Mouse (Mus musculus) midbrain, embryonic 13.5 days (tissue): Measurements from ENCODE around the gene Sergef. TPM values are rescaled to one million over a fixed set of nuclear protein-coding genes. Genes with fewer than 3 reads are reported as not detected.
"Not testable (repeated sequence)": the region's sequence is repeated elsewhere in the genome, so short reads cannot be mapped to it uniquely, and the experiment has no call there.

Experiments
- ATAC-seq: fragments of 200-750 bp; cut with Nextera tagmentation; 2 replicates; pipeline ENCODE4 v1.8.0; 2017; ENCODE audit warnings: mild to moderate bottlenecking, moderate TSS enrichment, moderate library complexity
- H3K27ac ChIP-seq: fragments of 300-500 bp; sonication (generic); 2 replicates; pipeline ENCODE4 v1.5.1; 2015; ENCODE audit warnings: inconsistent platforms, mild to moderate bottlenecking, moderate library complexity
- H3K27me3 ChIP-seq: fragments of 300-500 bp; sonication (generic); 2 replicates; pipeline ENCODE4 v1.6.1; 2015; ENCODE audit warnings: mild to moderate bottlenecking, inconsistent platforms
- H3K36me3 ChIP-seq: fragments of 300-500 bp; sonication (generic); 2 replicates; pipeline ENCODE4 v1.6.1; 2015; ENCODE audit warnings: mild to moderate bottlenecking, inconsistent platforms
- H3K4me1 ChIP-seq: fragments of 300-500 bp; sonication (generic); replicated peaks from 2 replicates; pipeline ENCODE4 v1.6.1; 2015; ENCODE audit warnings: inconsistent platforms
- H3K4me2 ChIP-seq: fragments of 300-500 bp; sonication (generic); replicated peaks from 2 replicates; pipeline ENCODE4 v1.6.1; 2015; ENCODE audit warnings: moderate library complexity, mild to moderate bottlenecking, inconsistent platforms
- H3K4me3 ChIP-seq: fragments of 300-500 bp; sonication (generic); replicated peaks from 2 replicates; pipeline ENCODE4 v1.5.1; 2015; ENCODE audit warnings: mild to moderate bottlenecking, inconsistent platforms
- H3K9ac ChIP-seq: fragments of 300-500 bp; sonication (generic); replicated peaks from 2 replicates; pipeline ENCODE4 v1.6.1; 2015; ENCODE audit warnings: mild to moderate bottlenecking, inconsistent platforms
- H3K9me3 ChIP-seq: fragments of 300-500 bp; sonication (generic); 2 replicates; pipeline ENCODE4 v1.6.1; 2016; ENCODE audit warnings: mild to moderate bottlenecking, inconsistent platforms
- WGBS: fragments of 180-500 bp; shearing (Covaris S2); methylation state at CpG from one replicate; pipeline ENCODE4 v1.1.7; 2015; 5-methylcytosine and 5-hydroxymethylcytosine counted together
- polyA plus RNA-seq: library from polyadenylated mRNA; unstranded; fragments of >200 nt; fragmentation: Nextera tagmentation; extraction: Ambion mirVana; gene quantifications from 2 replicates; pipeline ENCODE4 v1.2.1, GENCODE M21; 2015

Gene Sergef
- polyA plus RNA-seq, 1 experiment from 2014 or later = 30.0 TPM

DNA sequence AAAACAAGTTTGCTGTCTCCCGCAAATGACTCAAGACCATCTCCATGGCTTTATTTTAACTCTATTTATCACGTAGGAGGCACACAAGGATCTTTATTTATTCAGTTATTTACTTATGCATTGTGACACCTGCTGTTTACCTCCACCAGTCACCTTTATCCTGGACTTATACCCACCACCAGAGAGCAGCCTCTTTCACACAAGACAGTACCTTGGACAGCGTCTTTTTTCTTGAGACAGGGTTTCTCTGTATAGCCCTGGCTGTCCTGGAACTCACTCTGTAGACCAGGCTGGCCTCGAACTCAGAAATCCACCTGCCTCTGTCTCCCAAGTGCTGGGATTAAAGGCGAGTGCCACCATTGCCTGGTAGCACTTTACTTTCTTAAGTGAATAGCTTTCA is 10.6 kb upstream of the Sergef start:
- H3K27ac ChIP-seq, H3K4me3 ChIP-seq, H3K36me3 ChIP-seq, H3K4me2 ChIP-seq, H3K4me1 ChIP-seq, ATAC-seq, H3K27me3 ChIP-seq, H3K9ac ChIP-seq, H3K9me3 ChIP-seq: not testable (repeated sequence)
- WGBS = 51% methylated on average over 5 of the region's 5 CpGs

DNA sequence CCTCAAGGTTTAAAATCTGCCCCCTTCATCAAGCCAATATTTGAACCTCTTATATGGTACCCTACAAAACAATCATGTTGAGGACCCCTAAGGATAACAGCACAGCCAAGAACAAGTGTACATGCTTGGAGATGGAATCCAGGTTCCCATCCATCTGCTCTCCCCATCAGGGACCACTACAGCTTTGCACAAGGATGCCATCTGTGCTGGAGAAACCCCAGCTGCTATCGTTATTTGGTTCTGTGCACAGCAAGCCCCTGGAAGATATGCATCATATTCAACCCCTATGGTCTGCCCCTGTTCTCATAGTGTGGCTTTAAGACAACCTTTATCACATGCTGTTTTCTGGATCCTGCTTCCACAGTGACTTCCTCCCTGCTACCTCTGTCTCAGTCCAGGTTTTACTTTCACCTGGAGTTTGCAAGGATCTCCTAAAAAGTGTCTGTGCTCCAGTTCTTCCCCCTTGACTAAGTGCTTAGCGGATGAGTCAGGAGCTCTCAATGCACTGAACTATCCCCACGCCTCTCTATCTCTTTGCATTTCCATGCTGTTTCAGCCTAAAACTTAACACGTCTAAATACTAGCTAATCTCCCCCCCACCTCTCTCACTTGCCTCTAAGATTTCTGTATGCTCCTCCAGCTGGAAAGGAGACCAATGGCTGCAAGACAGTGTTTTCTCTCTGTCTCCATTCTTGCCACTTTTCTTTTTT is 9.0 kb upstream of the Sergef start:
- ATAC-seq = no peak
- no peak overlapping the region for H3K4me3 ChIP-seq
- H3K9ac ChIP-seq = no peak overlapping the region
- H3K4me2 ChIP-seq = no peak overlapping the region
- H3K4me1 ChIP-seq = no peaks in the 10 kb centered on the region
- no peaks in the 10 kb centered on the region for H3K9me3 ChIP-seq
- 71% methylated on average over 4 of the region's 4 CpGs for WGBS
- H3K36me3 ChIP-seq = no peaks in the 10 kb centered on the region
- H3K27ac ChIP-seq = no peak overlapping the region
- no peaks in the 10 kb centered on the region for H3K27me3 ChIP-seq

DNA sequence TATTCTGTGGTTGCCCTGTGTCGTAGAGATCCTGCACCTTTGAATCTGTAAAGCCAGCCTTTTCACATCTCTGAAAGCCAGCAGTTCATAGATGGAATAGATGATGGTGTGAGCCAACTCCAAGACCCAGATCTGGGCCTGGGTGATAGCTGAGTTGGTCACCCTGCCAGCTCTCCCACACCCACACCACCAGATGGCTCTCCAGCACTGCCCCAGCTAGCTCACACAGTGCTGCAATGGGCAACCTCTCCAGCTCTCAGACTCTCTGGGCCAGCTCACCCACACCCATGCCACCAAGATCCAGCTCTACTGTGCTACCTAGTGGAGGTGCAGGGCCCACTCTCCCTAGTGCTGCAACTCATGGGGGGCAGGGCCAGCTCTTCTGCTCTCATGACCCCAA is 3.6 kb upstream of the Sergef start:
- peaks cover 18% of the 10 kb centered on the region for H3K4me1 ChIP-seq
- no peaks in the 10 kb centered on the region for H3K36me3 ChIP-seq
- H3K27ac ChIP-seq = no peak overlapping the region
- peaks cover 17% of the 10 kb centered on the region for H3K27me3 ChIP-seq
- no peak for ATAC-seq
- no peaks in the 10 kb centered on the region for H3K9me3 ChIP-seq
- WGBS = 86% methylated on average over 1 of the region's 1 CpGs
- no peak overlapping the region for H3K9ac ChIP-seq
- H3K4me2 ChIP-seq = no peak overlapping the region
- H3K4me3 ChIP-seq = no peak overlapping the region

DNA sequence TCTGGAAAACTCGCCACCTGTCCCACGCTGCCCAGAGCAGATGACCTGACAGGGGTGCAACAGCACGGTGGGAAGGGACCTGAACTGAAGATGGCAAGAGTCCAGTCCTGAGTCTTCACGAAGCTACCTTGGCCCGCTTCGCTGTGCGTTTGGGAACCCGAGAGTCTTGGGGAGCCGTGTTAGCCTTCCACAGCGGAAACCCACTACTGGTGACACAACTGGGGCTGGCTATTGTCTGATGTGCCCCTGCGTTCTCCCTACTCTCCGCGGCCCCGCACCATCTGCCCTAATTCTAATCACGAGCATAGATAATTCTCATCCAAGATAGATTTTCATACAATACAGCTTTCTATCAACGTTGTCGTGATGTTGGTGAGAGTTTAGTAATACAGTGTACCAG is 455 bp upstream of the Sergef start:
- no peak for ATAC-seq
- H3K27me3 ChIP-seq = peaks cover 17% of the 10 kb centered on the region
- peak overlapping the region; percentile 70 for H3K4me3 ChIP-seq
- H3K9ac ChIP-seq = peak overlapping the region; percentile 80
- peak overlapping the region; percentile 80 for H3K27ac ChIP-seq
- 16% methylated on average over 17 of the region's 17 CpGs for WGBS
- peaks cover 27% of the 10 kb centered on the region for H3K4me1 ChIP-seq
- H3K4me2 ChIP-seq = peak overlapping the region; percentile 88
- no peaks in the 10 kb centered on the region for H3K36me3 ChIP-seq
- H3K9me3 ChIP-seq = no peaks in the 10 kb centered on the region

DNA sequence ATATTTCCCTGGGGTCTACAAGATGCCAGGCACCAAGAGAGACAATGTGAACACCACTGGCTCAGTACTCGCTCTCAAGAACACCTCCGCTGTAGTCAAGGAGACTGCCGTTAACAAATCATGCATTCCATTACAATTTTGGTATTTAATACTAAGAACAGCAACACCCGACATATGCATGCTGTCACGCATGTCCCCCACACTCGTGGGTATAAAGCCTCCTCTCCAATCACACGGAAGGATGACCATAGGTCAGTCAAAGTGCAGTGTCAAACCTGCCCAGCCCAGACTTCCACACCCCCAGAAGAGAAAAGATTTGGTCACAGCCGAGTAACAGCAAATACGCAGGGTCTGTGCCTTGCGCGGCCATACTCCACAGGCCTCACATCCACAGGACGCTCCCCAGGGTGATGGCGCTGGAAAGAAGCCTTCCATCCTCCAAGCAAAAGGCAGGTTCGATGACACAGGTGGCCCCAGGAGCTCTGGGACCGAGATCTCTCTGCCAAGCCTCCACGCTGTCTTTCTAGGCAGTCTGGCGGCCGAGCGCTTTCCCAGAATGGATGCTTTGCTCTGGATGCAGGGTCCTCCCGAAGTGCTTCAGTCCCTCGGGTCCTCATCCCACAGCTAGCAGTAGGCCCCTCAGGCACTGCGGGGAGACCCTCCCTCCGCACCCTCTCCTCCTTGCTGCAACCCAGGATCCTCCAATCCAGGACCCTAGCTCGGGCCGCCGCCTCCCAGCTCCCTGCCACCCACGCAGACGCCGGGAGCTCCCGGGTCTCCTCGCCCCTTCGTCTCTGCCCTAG is 517 bp downstream of the Sergef start:
- peak; percentile 53 for ATAC-seq
- Histone ChIP-seq H3K27me3 (peaks cover 17% of the 10 kb centered on the region), H3K36me3 (peaks cover 5% of the 10 kb centered on the region; the same call in 1 of the 2 replicates), H3K4me1 (peaks cover 27% of the 10 kb centered on the region), H3K4me2 (peak overlapping the region; percentile 88), H3K9ac (peak overlapping the region; percentile 80), H3K27ac (peak overlapping the region; percentile 80), H3K9me3 (no peaks in the 10 kb centered on the region), H3K4me3 (peak overlapping the region; percentile 70)
- WGBS = 5% methylated on average over 32 of the region's 32 CpGs

DNA sequence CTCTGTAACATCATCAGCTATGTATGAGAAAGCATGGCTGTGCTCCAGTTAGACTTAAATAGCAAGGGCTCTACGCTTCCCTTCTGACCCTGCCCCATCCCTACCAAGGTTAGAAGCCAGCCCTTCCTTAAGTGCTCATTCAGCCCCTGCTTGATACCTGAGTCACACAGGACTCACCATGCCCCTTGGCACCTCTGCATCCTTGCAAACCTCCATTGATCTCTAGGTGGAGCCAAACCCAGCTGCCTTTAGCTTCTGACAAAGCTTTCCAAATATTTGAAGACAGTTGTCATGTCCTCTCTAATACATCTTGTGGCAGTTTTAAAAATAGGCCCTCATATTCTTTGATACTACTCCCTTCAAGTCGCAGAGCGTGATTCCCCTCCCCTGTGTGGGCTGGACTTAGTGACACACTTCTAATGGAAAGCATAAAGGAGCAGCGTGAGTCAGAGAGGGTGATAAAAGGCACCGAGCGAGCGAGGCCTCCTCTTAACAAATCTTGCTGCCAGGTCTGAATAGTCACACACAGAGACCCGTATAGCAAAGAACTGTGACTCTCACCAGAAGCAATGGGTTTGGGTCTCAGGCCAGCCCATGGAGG is 11.1 kb downstream of the Sergef start:
- 0 out of 2 replicates have a peak, but pooled peaks have one; percentile 14 for ATAC-seq
- WGBS = 61% methylated on average over 8 of the region's 8 CpGs
- H3K27me3 ChIP-seq = no peaks in the 10 kb centered on the region
- no peak overlapping the region for H3K4me3 ChIP-seq
- H3K36me3 ChIP-seq = peaks cover 34% of the 10 kb centered on the region
- H3K9ac ChIP-seq = no peak overlapping the region
- H3K4me1 ChIP-seq = no peaks in the 10 kb centered on the region
- no peak overlapping the region for H3K27ac ChIP-seq
- no peaks in the 10 kb centered on the region for H3K9me3 ChIP-seq
- no peak overlapping the region for H3K4me2 ChIP-seq

DNA sequence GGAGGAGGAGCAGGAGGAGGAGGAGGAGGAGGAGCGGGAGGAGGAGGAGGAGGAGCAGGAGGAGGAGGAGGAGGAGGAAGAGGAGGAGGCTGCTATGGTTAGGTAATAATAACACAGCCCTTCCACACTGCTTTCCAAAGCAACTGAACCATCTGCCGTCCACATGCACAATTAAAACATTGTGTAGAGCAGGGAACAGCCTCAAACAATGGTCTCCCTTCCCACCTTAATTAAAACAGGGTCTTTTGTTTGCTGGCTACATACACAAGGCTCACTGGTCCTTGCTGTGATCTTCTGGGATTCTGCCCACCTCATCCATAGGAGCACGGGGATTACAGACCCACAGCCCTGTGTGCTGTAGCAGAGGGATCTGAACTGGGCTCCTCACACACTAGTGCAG is 15.6 kb downstream of the Sergef start:
- no peaks in the 10 kb centered on the region; the same call in 1 of the 2 replicates for H3K9me3 ChIP-seq
- no peaks in the 10 kb centered on the region for H3K27me3 ChIP-seq
- ATAC-seq = no peak
- no peak overlapping the region for H3K27ac ChIP-seq
- H3K4me1 ChIP-seq = no peaks in the 10 kb centered on the region
- 38% methylated on average over 2 of the region's 3 CpGs for WGBS
- peaks cover 40% of the 10 kb centered on the region for H3K36me3 ChIP-seq
- H3K9ac ChIP-seq = peak overlapping the region; percentile 46; the same call in 1 of the 2 replicates
- H3K4me2 ChIP-seq = no peak overlapping the region
- no peak overlapping the region for H3K4me3 ChIP-seq

DNA sequence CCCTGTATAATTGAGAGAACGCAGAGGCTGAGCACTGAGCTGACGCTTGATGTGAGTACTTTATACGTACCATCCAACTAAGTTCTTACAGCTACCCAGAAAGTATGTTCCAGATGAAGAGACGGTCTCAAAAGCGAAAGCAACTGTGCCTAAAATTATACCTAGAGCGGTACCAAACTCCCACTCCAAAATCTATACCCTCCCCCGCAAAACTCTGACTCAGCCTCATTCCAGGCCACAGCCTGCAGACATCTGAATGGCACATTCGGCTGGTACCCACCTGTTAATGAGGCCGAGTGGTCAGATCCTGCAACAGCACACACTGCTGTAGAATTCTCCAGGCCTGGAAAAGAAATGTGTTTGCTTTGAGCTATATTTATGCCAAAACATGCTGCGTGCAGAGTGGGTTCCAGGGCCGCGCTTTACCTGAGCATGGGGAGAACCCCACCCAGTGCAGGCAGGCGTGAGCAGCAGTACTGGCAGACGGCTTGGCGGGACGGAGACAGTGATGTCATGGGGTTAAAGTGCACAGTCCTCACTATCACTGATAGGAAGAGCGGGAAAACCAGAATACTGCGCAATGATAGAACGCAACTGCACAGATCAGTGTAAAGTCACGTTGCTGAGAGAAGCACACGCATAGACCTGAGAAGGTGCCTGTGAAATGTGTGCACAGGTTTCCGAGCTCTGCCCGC is 21.0 kb downstream of the Sergef start:
- H3K36me3 ChIP-seq = peaks cover 63% of the 10 kb centered on the region
- 94% methylated on average over 23 of the region's 23 CpGs for WGBS

DNA sequence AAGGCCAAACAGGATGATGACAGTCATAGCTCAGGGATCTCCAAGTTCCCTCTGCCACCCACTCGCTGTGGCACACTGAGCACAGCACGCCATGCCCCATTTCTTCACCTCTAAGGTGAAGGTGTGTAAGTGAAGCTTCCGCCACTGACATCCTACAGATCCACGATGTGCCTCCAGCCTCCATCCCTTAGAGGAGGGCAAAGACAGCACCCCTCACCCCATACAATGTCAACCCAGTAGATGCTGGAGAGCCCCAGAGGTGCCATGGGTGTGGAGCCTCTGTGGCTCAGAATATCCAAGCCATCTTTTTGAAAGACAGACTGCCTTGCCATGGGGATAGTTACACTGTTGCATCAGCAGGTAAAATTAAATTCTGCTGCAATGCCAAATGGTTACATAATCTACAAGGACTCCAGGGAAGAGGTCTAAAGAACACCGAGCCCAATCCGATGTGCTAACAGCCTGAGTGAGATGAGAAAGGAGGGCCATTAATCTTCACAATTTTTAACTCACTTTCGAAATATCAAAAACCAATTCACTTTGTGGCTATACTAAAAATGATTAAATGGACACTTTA is 23.1 kb downstream of the Sergef start:
- no peak for ATAC-seq
- no peak overlapping the region for H3K27ac ChIP-seq
- no peak overlapping the region for H3K4me3 ChIP-seq
- no peaks in the 10 kb centered on the region for H3K9me3 ChIP-seq
- WGBS = 97% methylated on average over 7 of the region's 7 CpGs
- H3K4me1 ChIP-seq = no peaks in the 10 kb centered on the region
- H3K4me2 ChIP-seq = no peak overlapping the region
- H3K9ac ChIP-seq = no peak overlapping the region
- peaks cover 69% of the 10 kb centered on the region for H3K36me3 ChIP-seq
- no peaks in the 10 kb centered on the region for H3K27me3 ChIP-seq

More for the DNA sequence above, 21.0 kb downstream of the Sergef start:
- Histone ChIP-seq H3K9me3 (no peaks in the 10 kb centered on the region; the same call in 1 of the 2 replicates), H3K4me2 (no peak overlapping the region), H3K4me1 (no peaks in the 10 kb centered on the region), H3K27ac (no peak overlapping the region), H3K27me3 (no peaks in the 10 kb centered on the region), H3K4me3 (no peak overlapping the region), H3K9ac (no peak overlapping the region)
- ATAC-seq = no peak

DNA sequence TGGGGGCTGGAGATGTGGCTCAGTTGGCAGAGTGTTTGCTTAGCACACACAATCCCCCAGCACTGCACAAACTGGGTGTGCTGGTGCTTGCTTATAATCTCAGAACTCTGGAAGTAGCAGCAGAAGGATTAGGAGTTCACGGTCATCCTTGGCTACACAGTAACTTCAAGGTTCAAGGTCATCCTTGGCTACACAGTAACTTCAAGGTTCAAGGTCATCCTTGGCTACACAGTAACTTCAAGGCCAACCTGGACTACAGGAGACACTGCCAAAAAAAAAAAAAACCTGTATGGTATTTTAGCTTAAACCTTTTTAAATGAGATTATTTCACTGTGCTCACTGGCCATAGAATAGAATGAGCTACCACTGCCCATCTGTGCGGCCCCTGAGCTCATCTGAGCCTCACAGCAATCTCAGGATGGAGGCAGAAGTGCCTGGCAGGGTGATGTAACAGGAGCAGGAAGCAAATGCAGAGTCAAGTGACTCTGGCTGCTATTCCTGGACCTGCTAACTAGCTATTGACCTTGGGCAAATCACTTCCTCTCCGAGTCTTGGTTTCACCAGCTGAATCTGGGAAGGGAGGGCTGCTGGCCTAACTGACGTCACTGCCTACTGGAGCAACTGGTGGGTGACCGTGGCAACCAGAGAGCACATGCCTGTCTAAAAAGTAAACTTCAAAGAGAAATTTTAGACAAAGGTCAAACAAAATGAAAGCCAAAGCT is 24.2 kb downstream of the Sergef start:
- Histone ChIP-seq H3K27ac (no peak overlapping the region), H3K4me1 (no peaks in the 10 kb centered on the region), H3K27me3 (no peaks in the 10 kb centered on the region), H3K9me3 (no peaks in the 10 kb centered on the region), H3K36me3 (peaks cover 58% of the 10 kb centered on the region), H3K4me3 (no peak overlapping the region), H3K4me2 (no peak overlapping the region), H3K9ac (no peak overlapping the region)
- no peak for ATAC-seq
- 73% methylated on average over 5 of the region's 5 CpGs for WGBS

DNA sequence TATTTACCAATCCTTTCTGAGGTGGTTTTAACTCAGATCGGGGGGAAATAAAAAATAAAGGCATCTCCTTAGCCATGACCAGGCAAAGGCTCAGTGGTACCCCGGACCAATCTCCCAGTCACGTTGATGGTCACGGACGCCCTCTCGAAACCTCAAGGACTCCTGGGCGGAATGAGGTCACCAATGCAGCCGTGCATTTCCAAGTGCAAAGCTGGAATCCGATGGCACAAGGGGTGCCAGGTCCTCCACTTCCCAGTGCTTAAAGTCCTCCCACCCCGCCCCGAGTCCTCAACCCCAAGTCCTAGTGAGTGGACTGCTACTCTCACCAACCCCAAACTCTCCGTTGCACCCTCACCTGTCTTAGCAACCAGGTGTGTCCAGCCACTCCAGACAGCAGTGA is 25.3 kb downstream of the Sergef start:
- H3K36me3 ChIP-seq = peaks cover 49% of the 10 kb centered on the region
- WGBS = 94% methylated on average over 12 of the region's 12 CpGs
- no peak for ATAC-seq
- H3K4me3 ChIP-seq = no peak overlapping the region
- no peak overlapping the region for H3K9ac ChIP-seq
- no peak overlapping the region for H3K4me2 ChIP-seq
- H3K27me3 ChIP-seq = no peaks in the 10 kb centered on the region
- H3K9me3 ChIP-seq = no peaks in the 10 kb centered on the region
- no peak overlapping the region for H3K27ac ChIP-seq
- H3K4me1 ChIP-seq = no peaks in the 10 kb centered on the region
